Mouse (Mus musculus): ENCODE measurements at regions not wholly inside any gene's neighbourhood (a gene's known extent, or its start where the extent isn't known, plus 50 kb on each side); places are given as distances from the start of the nearest gene placed in this dataset.

- Histone ChIP-seq H3K27ac (ENCODE audit: low read depth, low read length) (no peak overlapping the region), H3K4me2 (replicated peaks; ENCODE audit: low read depth, low read length) (no peak overlapping the region), H3K4me3 (ENCODE audit: low read length) (no peak overlapping the region), H3K9me3 (ENCODE audit: control insufficient read depth, low read length) (no peaks in the 10 kb centered on the region), H3K27me3 (ENCODE audit: control insufficient read depth, insufficient read depth, low read length) (no peaks in the 10 kb centered on the region), H3K36me3 (ENCODE audit: control insufficient read depth, insufficient read depth, low read length) (no peaks in the 10 kb centered on the region), H3K9ac (ENCODE audit: low read depth, low read length) (no peak overlapping the region), H3K4me1 (ENCODE audit: control insufficient read depth, insufficient read depth, low read length) (peaks cover 22% of the 10 kb centered on the region)
- no peak for ATAC-seq (ENCODE audit: low FRiP score, low TSS enrichment)
- 10% methylated on average over 8 of the region's 8 CpGs for WGBS
These were observed 442.6 kb downstream of the Prdm2 start for GRCm38 (mm10) chr4:142770177-142770576.

DNA sequence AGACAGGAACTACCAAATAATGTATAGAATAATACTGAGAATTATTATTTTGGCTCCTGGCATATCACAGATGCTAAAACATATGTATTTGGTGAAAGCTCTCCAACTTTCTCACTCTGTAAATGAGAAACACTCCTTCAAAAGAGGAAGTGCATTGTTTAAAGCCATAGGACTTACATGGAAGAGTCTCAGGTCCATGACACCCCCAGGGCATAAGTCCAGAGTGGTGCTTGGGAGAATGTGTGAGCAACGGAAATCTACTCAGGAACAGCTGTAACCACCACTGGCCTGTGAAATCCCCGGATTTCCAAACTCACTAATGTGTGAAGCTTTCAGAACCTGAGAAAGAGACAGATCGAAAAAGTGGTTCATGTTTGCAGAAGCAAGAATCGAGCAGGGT lies 445.1 kb downstream of the Prdm2 start:
- peaks cover 7% of the 10 kb centered on the region; the same call in 1 of the 2 replicates for H3K4me1 ChIP-seq (ENCODE audit: control insufficient read depth, insufficient read depth, low read length)
- no peaks in the 10 kb centered on the region for H3K9me3 ChIP-seq (ENCODE audit: control insufficient read depth, low read length)
- no peak overlapping the region for H3K4me2 ChIP-seq (replicated peaks; ENCODE audit: low read depth, low read length)
- H3K27ac ChIP-seq (ENCODE audit: low read depth, low read length), result no peak overlapping the region
- no peak overlapping the region for H3K9ac ChIP-seq (ENCODE audit: low read depth, low read length)
- no peak overlapping the region for H3K4me3 ChIP-seq (ENCODE audit: low read length)
- H3K36me3 ChIP-seq (ENCODE audit: control insufficient read depth, insufficient read depth, low read length), result no peaks in the 10 kb centered on the region
- 54% methylated on average over 4 of the region's 4 CpGs for WGBS
- ATAC-seq (ENCODE audit: low FRiP score, low TSS enrichment), result no peak
- no peaks in the 10 kb centered on the region for H3K27me3 ChIP-seq (ENCODE audit: control insufficient read depth, insufficient read depth, low read length)

DNA sequence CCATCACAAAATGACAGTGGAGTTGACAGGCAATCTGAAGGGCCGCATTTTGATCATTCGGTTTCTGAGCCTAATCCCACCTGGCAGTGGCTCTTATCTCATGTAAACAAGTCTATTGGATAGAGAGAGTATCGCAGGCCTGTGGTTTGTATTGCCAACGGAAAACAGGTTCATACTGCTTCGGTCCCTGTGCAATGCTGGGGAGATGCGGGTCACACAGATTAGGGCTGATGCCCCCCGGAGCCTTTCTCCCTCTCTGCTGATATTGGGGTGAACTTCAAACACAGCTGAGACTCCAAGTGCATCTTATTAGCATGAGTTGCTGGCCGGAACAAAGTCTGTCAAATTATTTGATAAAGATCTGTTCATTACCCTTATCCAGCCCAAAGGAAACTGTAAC lies 451.2 kb downstream of the Prdm2 start:
- WGBS, result 80% methylated on average over 8 of the region's 8 CpGs
- no peak for ATAC-seq (ENCODE audit: low FRiP score, low TSS enrichment)
- H3K4me2 ChIP-seq (replicated peaks; ENCODE audit: low read depth, low read length), result no peak overlapping the region
- no peaks in the 10 kb centered on the region for H3K36me3 ChIP-seq (ENCODE audit: control insufficient read depth, insufficient read depth, low read length)
- no peak overlapping the region for H3K4me3 ChIP-seq (ENCODE audit: low read length)
- no peak overlapping the region for H3K9ac ChIP-seq (ENCODE audit: low read depth, low read length)
- no peak overlapping the region for H3K27ac ChIP-seq (ENCODE audit: low read depth, low read length)
- no peaks in the 10 kb centered on the region for H3K4me1 ChIP-seq (ENCODE audit: control insufficient read depth, insufficient read depth, low read length)
- H3K9me3 ChIP-seq (ENCODE audit: control insufficient read depth, low read length), result no peaks in the 10 kb centered on the region
- no peaks in the 10 kb centered on the region for H3K27me3 ChIP-seq (ENCODE audit: control insufficient read depth, insufficient read depth, low read length)

GRCm38 (mm10) chr4:142758102-142758501 lies 454.7 kb downstream of the Prdm2 start:
- H3K36me3 ChIP-seq (ENCODE audit: control insufficient read depth, insufficient read depth, low read length), result no peaks in the 10 kb centered on the region
- H3K27me3 ChIP-seq (ENCODE audit: control insufficient read depth, insufficient read depth, low read length), result no peaks in the 10 kb centered on the region
- no peaks in the 10 kb centered on the region for H3K9me3 ChIP-seq (ENCODE audit: control insufficient read depth, low read length)
- WGBS, result 82% methylated on average over 3 of the region's 3 CpGs
- H3K4me1 ChIP-seq (ENCODE audit: control insufficient read depth, insufficient read depth, low read length), result no peaks in the 10 kb centered on the region
- no peak overlapping the region for H3K4me2 ChIP-seq (replicated peaks; ENCODE audit: low read depth, low read length)
- no peak overlapping the region for H3K9ac ChIP-seq (ENCODE audit: low read depth, low read length)
- H3K4me3 ChIP-seq (ENCODE audit: low read length), result no peak overlapping the region
- no peak overlapping the region for H3K27ac ChIP-seq (ENCODE audit: low read depth, low read length)
- ATAC-seq (ENCODE audit: low FRiP score, low TSS enrichment), result no peak

- H3K27ac ChIP-seq (ENCODE audit: low read depth, low read length), result no peak overlapping the region
- 71% methylated on average over 6 of the region's 6 CpGs for WGBS
- no peak for ATAC-seq (ENCODE audit: low FRiP score, low TSS enrichment)
These were observed 456.5 kb downstream of the Prdm2 start for GRCm38 (mm10) chr4:142756332-142756731.

DNA sequence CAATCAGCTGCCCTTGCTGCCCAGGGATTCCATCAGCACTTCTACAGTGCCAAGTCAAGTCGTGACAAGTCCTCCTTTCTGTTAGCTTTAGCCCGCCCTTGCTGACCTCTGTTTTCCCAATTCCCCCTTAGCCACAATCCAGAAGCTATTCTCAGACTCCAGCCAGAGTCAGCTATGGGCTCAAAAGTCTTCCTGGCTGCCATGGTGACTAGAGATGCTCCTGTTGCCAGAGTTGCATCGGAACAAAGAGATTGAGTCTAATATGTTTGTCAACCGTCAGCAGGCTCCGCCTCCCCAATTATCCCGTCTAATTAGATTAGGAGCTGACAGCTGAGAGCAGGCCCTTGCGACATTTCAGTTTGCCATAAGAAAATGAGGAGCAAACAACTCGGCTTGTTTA lies 462.9 kb downstream of the Prdm2 start:
- Histone ChIP-seq H3K27ac (ENCODE audit: low read depth, low read length) (no peak overlapping the region), H3K9ac (ENCODE audit: low read depth, low read length) (no peak overlapping the region), H3K9me3 (ENCODE audit: control insufficient read depth, low read length) (no peaks in the 10 kb centered on the region), H3K4me1 (ENCODE audit: control insufficient read depth, insufficient read depth, low read length) (no peaks in the 10 kb centered on the region), H3K27me3 (ENCODE audit: control insufficient read depth, insufficient read depth, low read length) (no peaks in the 10 kb centered on the region), H3K4me2 (replicated peaks; ENCODE audit: low read depth, low read length) (no peak overlapping the region), H3K36me3 (ENCODE audit: control insufficient read depth, insufficient read depth, low read length) (no peaks in the 10 kb centered on the region), H3K4me3 (ENCODE audit: low read length) (no peak overlapping the region)
- ATAC-seq (ENCODE audit: low FRiP score, low TSS enrichment), result no peak
- WGBS, result 54% methylated on average over 8 of the region's 8 CpGs

More at GRCm38 (mm10) chr4:142756332-142756731, 456.5 kb downstream of the Prdm2 start:
- Histone ChIP-seq H3K27me3 (ENCODE audit: control insufficient read depth, insufficient read depth, low read length) (no peaks in the 10 kb centered on the region), H3K9ac (ENCODE audit: low read depth, low read length) (no peak overlapping the region), H3K9me3 (ENCODE audit: control insufficient read depth, low read length) (no peaks in the 10 kb centered on the region), H3K4me1 (ENCODE audit: control insufficient read depth, insufficient read depth, low read length) (no peaks in the 10 kb centered on the region), H3K36me3 (ENCODE audit: control insufficient read depth, insufficient read depth, low read length) (no peaks in the 10 kb centered on the region), H3K4me2 (replicated peaks; ENCODE audit: low read depth, low read length) (no peak overlapping the region), H3K4me3 (ENCODE audit: low read length) (no peak overlapping the region)

GRCm38 (mm10) chr4:142723554-142723907 lies 484.3 kb upstream of the Kazn start:
- H3K4me3 ChIP-seq (ENCODE audit: low read length), result no peak overlapping the region
- H3K9me3 ChIP-seq (ENCODE audit: control insufficient read depth, low read length), result no peaks in the 10 kb centered on the region
- 93% methylated on average over 4 of the region's 4 CpGs for WGBS
- ATAC-seq (ENCODE audit: low FRiP score, low TSS enrichment), result no peak
- no peaks in the 10 kb centered on the region for H3K36me3 ChIP-seq (ENCODE audit: control insufficient read depth, insufficient read depth, low read length)
- H3K4me1 ChIP-seq (ENCODE audit: control insufficient read depth, insufficient read depth, low read length), result no peaks in the 10 kb centered on the region
- no peaks in the 10 kb centered on the region for H3K27me3 ChIP-seq (ENCODE audit: control insufficient read depth, insufficient read depth, low read length)
- no peak overlapping the region for H3K9ac ChIP-seq (ENCODE audit: low read depth, low read length)
- H3K4me2 ChIP-seq (replicated peaks; ENCODE audit: low read depth, low read length), result no peak overlapping the region
- H3K27ac ChIP-seq (ENCODE audit: low read depth, low read length), result no peak overlapping the region

- no peak overlapping the region for H3K9ac ChIP-seq (ENCODE audit: low read depth, low read length)
- no peaks in the 10 kb centered on the region for H3K36me3 ChIP-seq (ENCODE audit: control insufficient read depth, insufficient read depth, low read length)
- no peak overlapping the region for H3K27ac ChIP-seq (ENCODE audit: low read depth, low read length)
- H3K27me3 ChIP-seq (ENCODE audit: control insufficient read depth, insufficient read depth, low read length), result no peaks in the 10 kb centered on the region
- H3K4me3 ChIP-seq (ENCODE audit: low read length), result no peak overlapping the region
- 54% methylated on average over 3 of the region's 3 CpGs for WGBS
- H3K9me3 ChIP-seq (ENCODE audit: control insufficient read depth, low read length), result no peaks in the 10 kb centered on the region
- H3K4me1 ChIP-seq (ENCODE audit: control insufficient read depth, insufficient read depth, low read length), result no peaks in the 10 kb centered on the region
- no peak overlapping the region for H3K4me2 ChIP-seq (replicated peaks; ENCODE audit: low read depth, low read length)
- ATAC-seq (ENCODE audit: low FRiP score, low TSS enrichment), result no peak
These were observed 483.8 kb upstream of the Kazn start for GRCm38 (mm10) chr4:142722845-142723553.

DNA sequence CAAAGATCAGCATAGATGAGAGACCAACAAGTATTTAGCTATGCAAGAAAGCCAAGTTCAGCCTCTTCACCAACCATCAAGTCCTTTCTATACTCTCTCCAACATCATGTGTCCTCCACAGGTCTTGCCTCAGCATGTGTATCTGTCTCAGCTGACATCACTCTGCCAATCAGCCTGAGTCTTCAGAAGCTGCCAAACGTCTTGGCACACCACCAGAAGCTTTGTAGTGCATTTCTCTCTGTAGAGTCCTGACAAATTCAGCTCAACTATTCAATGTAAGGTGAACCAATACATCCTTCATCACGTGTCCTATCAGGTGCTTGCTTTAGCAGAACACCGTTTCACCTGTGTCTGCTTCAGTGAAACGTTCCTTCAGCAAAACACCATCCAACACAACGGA lies 462.4 kb upstream of the Kazn start:
- no peaks in the 10 kb centered on the region for H3K9me3 ChIP-seq (ENCODE audit: control insufficient read depth, low read length)
- WGBS, result 89% methylated on average over 5 of the region's 5 CpGs
- no peak overlapping the region for H3K4me3 ChIP-seq (ENCODE audit: low read length)
- H3K9ac ChIP-seq (ENCODE audit: low read depth, low read length), result no peak overlapping the region
- ATAC-seq (ENCODE audit: low FRiP score, low TSS enrichment), result no peak
- no peaks in the 10 kb centered on the region for H3K27me3 ChIP-seq (ENCODE audit: control insufficient read depth, insufficient read depth, low read length)
- H3K36me3 ChIP-seq (ENCODE audit: control insufficient read depth, insufficient read depth, low read length), result no peaks in the 10 kb centered on the region
- H3K4me1 ChIP-seq (ENCODE audit: control insufficient read depth, insufficient read depth, low read length), result no peaks in the 10 kb centered on the region
- no peak overlapping the region for H3K27ac ChIP-seq (ENCODE audit: low read depth, low read length)
- no peak overlapping the region for H3K4me2 ChIP-seq (replicated peaks; ENCODE audit: low read depth, low read length)

Data from kidney, embryonic 14.5 days (tissue).